Mouse (Mus musculus) retina, adult 2 months (tissue): Measurements from ENCODE around the gene Nxf1.
A peak's percentile ranks its signal among the peaks of the same experiment; 100 is the strongest.
"Not testable (repeated sequence)": the region's sequence is repeated elsewhere in the genome, so short reads cannot be mapped to it uniquely, and the experiment has no call there.

Experiments used
- DNase-seq: peaks from one replicate; pipeline ENCODE4 v3.0.0-alpha.2; 2012; ENCODE audit warnings: low read depth, low spot score

Nxf1 gene

GRCm38 (mm10) chr19:8723574-8724346, 33.1 kb upstream of the Nxf1 start:
- DNase-seq: no peak

- DNase-seq: no peak
Observed at GRCm38 (mm10) chr19:8724392-8724791, 32.5 kb upstream of the Nxf1 start.

- DNase-seq: no peak
Observed at GRCm38 (mm10) chr19:8725081-8725613, 31.7 kb upstream of the Nxf1 start.

GRCm38 (mm10) chr19:8726609-8727390, 30.1 kb upstream of the Nxf1 start:
- DNase-seq: no peak

- DNase-seq: no peak
Observed at GRCm38 (mm10) chr19:8727495-8728114, 29.3 kb upstream of the Nxf1 start.

GRCm38 (mm10) chr19:8728335-8729099, 28.4 kb upstream of the Nxf1 start:
- not testable (repeated sequence) for DNase-seq

- no peak for DNase-seq
Observed at GRCm38 (mm10) chr19:8734334-8734733, 22.5 kb upstream of the Nxf1 start.

- DNase-seq: peak; percentile 82
Observed at GRCm38 (mm10) chr19:8735389-8736159, 21.3 kb upstream of the Nxf1 start, which contains the start of gene Wdr74. Wdr74 (plus strand) TSS chr19:8735827.

GRCm38 (mm10) chr19:8736160-8736467, 20.8 kb upstream of the Nxf1 start:
- no peak for DNase-seq

- DNase-seq: no peak
Observed at GRCm38 (mm10) chr19:8738911-8739310, 18.0 kb upstream of the Nxf1 start.

GRCm38 (mm10) chr19:8739646-8740045, 17.2 kb upstream of the Nxf1 start:
- no peak for DNase-seq

GRCm38 (mm10) chr19:8740603-8741002, 16.3 kb upstream of the Nxf1 start, which contains the start of gene 1700092M07Rik:
1700092M07Rik (plus strand) TSS chr19:8740718.
- DNase-seq: no peak

- DNase-seq: peak; percentile 93
Observed at GRCm38 (mm10) chr19:8741243-8741869, 15.5 kb upstream of the Nxf1 start, which contains the start of gene Stx5a. Stx5a (plus strand) TSS chr19:8741413.

- DNase-seq: no peak
Observed at GRCm38 (mm10) chr19:8742176-8742575, 14.7 kb upstream of the Nxf1 start.

GRCm38 (mm10) chr19:8745382-8745781, 11.5 kb upstream of the Nxf1 start:
- no peak for DNase-seq

- no peak for DNase-seq
Observed at GRCm38 (mm10) chr19:8747368-8747767, 9.5 kb upstream of the Nxf1 start.

GRCm38 (mm10) chr19:8755652-8756051, 1.2 kb upstream of the Nxf1 start:
- DNase-seq: no peak

GRCm38 (mm10) chr19:8757471-8757998, 662 bp downstream of the Nxf1 start:
- DNase-seq: no peak

GRCm38 (mm10) chr19:8758899-8759298, 2.0 kb downstream of the Nxf1 start:
- DNase-seq: no peak

- DNase-seq: no peak
Observed at GRCm38 (mm10) chr19:8760757-8761156, 3.9 kb downstream of the Nxf1 start.
